10 mouse cellular contexts compared by ENCODE assay signal in the genomic region with DNA sequence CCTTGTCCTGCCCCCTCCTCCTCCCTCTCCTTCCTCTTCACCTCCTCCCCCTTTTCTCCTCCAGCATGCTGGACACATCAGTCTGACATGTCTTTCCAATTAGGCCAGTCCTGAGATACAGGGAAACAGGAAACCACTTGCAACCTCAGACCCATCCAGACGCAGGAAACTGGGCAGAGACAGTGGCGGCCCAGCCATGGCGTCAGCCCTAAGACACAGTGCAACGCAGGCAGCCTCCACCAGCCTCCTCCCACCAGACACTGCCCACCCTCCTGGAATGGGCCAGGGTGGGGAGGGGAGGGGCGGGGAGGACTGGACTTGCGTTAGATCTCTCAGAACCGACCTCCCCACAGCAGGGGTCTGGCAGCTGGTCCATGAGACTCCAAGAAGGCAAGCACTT.
A peak's percentile ranks its signal among the peaks of the same experiment; 100 is the strongest.
DNase-seq lines count a peak whose midpoint lies in the region; ATAC-seq lines count a peak whose summit lies in the region.
"Had no signal": no experiment of that assay in that cellular context is flagged by ENCODE, and none has a peak within 500 bp of the region (broad histone marks: within the 10 kb centered on the region; RNA-seq: fewer than 3 reads in every experiment).

No protein-coding gene starts in this region.

- H3K4me1 ChIP-seq in heart, embryonic 16.5 days (ENCODE audit: control insufficient read depth, insufficient read depth, low read length): 0 out of 2 replicates have a peak, but pooled peaks cover 2% of the 10 kb centered on the region
- H3K4me1 ChIP-seq in liver, embryonic 11.5 days (replicated peaks; ENCODE audit: control insufficient read depth, insufficient read depth, low read length): no peaks in the 10 kb centered on the region
- H3K4me1 ChIP-seq in liver, embryonic 12.5 days: no peaks in the 10 kb centered on the region
- H3K4me1 ChIP-seq in embryonic facial prominence, embryonic 10.5 days: peaks cover 64% of the 10 kb centered on the region
- H3K4me1 ChIP-seq in liver, embryonic 16.5 days (ENCODE audit: control insufficient read depth, low read depth, low read length): no peaks in the 10 kb centered on the region

- no peak overlapping the region for H3K27ac ChIP-seq in heart, embryonic 16.5 days (ENCODE audit: low read length)
- H3K27ac ChIP-seq in liver, embryonic 11.5 days (ENCODE audit: low read depth, low read length): no peak overlapping the region
- no peak overlapping the region for H3K27ac ChIP-seq in liver, embryonic 12.5 days
- H3K27ac ChIP-seq in embryonic facial prominence, embryonic 10.5 days (replicated peaks): peak overlapping the region; percentile 83
- no peak overlapping the region for H3K27ac ChIP-seq in liver, embryonic 16.5 days (ENCODE audit: low read length)
- H3K27ac ChIP-seq: hindbrain, embryonic 15.5 days had no signal

- H3K4me3 ChIP-seq in heart, embryonic 16.5 days (ENCODE audit: low read length): no peak overlapping the region
- H3K4me3 ChIP-seq in liver, embryonic 11.5 days (ENCODE audit: low read depth, low read length): no peak overlapping the region
- no peak overlapping the region for H3K4me3 ChIP-seq in liver, embryonic 12.5 days
- peak overlapping the region; percentile 22; the same call in 1 of the 2 replicates for H3K4me3 ChIP-seq in embryonic facial prominence, embryonic 10.5 days
- H3K4me3 ChIP-seq in liver, embryonic 16.5 days (ENCODE audit: low read depth, low read length): no peak overlapping the region
- H3K4me3 ChIP-seq: hindbrain, embryonic 15.5 days had no signal

- DNase-seq in heart, adult 18-20 months: no peak
- DNase-seq in liver, embryonic 11.5 days (ENCODE audit: low spot score): peak; percentile 35
- peak; percentile 85 for DNase-seq in embryonic facial prominence, embryonic 10.5 days (ENCODE audit: low spot score)
- DNase-seq in urinary bladder, postnatal 25 days (ENCODE audit: low spot score): no peak
- DNase-seq: right cerebral cortex, postnatal 14 days had no signal

- ATAC-seq in heart, embryonic 16.5 days (replicated peaks; ENCODE audit: extremely low read depth, insufficient read depth, low FRiP score): peak; percentile 32; the same call in 1 of the 2 replicates
- peak; percentile 31; the same call in 1 of the 2 replicates for ATAC-seq in liver, embryonic 11.5 days (replicated peaks; ENCODE audit: low FRiP score)
- no peak for ATAC-seq in liver, embryonic 12.5 days
- ATAC-seq in liver, embryonic 16.5 days (ENCODE audit: low read depth): peak; percentile 39; the same call in 1 of the 2 replicates
- ATAC-seq in erythroid progenitor cell, adult 5-6 weeks (replicated peaks; ENCODE audit: low FRiP score, poor library complexity, severe bottlenecking): no peak

- no peaks in the 10 kb centered on the region for H3K9me3 ChIP-seq in heart, embryonic 16.5 days (replicated peaks; ENCODE audit: control insufficient read depth, low read length)
- no peaks in the 10 kb centered on the region for H3K9me3 ChIP-seq in liver, embryonic 11.5 days (ENCODE audit: control insufficient read depth, low read length)
- no peaks in the 10 kb centered on the region for H3K9me3 ChIP-seq in liver, embryonic 12.5 days (replicated peaks)
- H3K9me3 ChIP-seq in embryonic facial prominence, embryonic 10.5 days: no peaks in the 10 kb centered on the region
- H3K9me3 ChIP-seq in liver, embryonic 16.5 days (replicated peaks; ENCODE audit: control insufficient read depth, low read length): no peaks in the 10 kb centered on the region
- H3K9me3 ChIP-seq: hindbrain, embryonic 15.5 days had no signal

- H3K4me2 ChIP-seq in heart, embryonic 16.5 days (ENCODE audit: low read depth, low read length): no peak overlapping the region
- no peak overlapping the region for H3K4me2 ChIP-seq in liver, embryonic 11.5 days
- H3K4me2 ChIP-seq in liver, embryonic 12.5 days: no peak overlapping the region
- H3K4me2 ChIP-seq in liver, embryonic 16.5 days (ENCODE audit: low read depth, low read length): no peak overlapping the region
- H3K4me2 ChIP-seq: hindbrain, embryonic 15.5 days had no signal

- H3K27me3 ChIP-seq in heart, embryonic 16.5 days (ENCODE audit: control insufficient read depth, insufficient read depth, low read length): no peaks in the 10 kb centered on the region; the same call in 1 of the 2 replicates
- H3K27me3 ChIP-seq in liver, embryonic 11.5 days (replicated peaks; ENCODE audit: control insufficient read depth, insufficient read depth, low read length): no peaks in the 10 kb centered on the region
- no peaks in the 10 kb centered on the region for H3K27me3 ChIP-seq in liver, embryonic 12.5 days (replicated peaks)
- H3K27me3 ChIP-seq in embryonic facial prominence, embryonic 10.5 days (replicated peaks; ENCODE audit: low read depth, poor library complexity, severe bottlenecking): no peaks in the 10 kb centered on the region
- no peaks in the 10 kb centered on the region for H3K27me3 ChIP-seq in liver, embryonic 16.5 days (ENCODE audit: control insufficient read depth, insufficient read depth, low read depth, low read length)
- H3K27me3 ChIP-seq: hindbrain, embryonic 15.5 days had no signal

- no peak overlapping the region for H3K9ac ChIP-seq in heart, embryonic 16.5 days (ENCODE audit: low read length)
- H3K9ac ChIP-seq in liver, embryonic 11.5 days (ENCODE audit: low read depth, low read length): no peak overlapping the region
- H3K9ac ChIP-seq in liver, embryonic 12.5 days: no peak overlapping the region
- H3K9ac ChIP-seq in liver, embryonic 16.5 days (ENCODE audit: low read depth, low read length): no peak overlapping the region
- H3K9ac ChIP-seq: hindbrain, embryonic 15.5 days had no signal

- H3K36me3 ChIP-seq in heart, embryonic 16.5 days (ENCODE audit: control insufficient read depth, insufficient read depth): no peaks in the 10 kb centered on the region
- no peaks in the 10 kb centered on the region for H3K36me3 ChIP-seq in liver, embryonic 11.5 days (ENCODE audit: control insufficient read depth, insufficient read depth, low read length)
- no peaks in the 10 kb centered on the region for H3K36me3 ChIP-seq in liver, embryonic 12.5 days
- no peaks in the 10 kb centered on the region for H3K36me3 ChIP-seq in embryonic facial prominence, embryonic 10.5 days (replicated peaks)
- no peaks in the 10 kb centered on the region for H3K36me3 ChIP-seq in liver, embryonic 16.5 days (ENCODE audit: control insufficient read depth, insufficient read depth)
- H3K36me3 ChIP-seq: hindbrain, embryonic 15.5 days had no signal

- 28% methylated on average over 7 of the region's 7 CpGs for WGBS in heart, embryonic 16.5 days
- 21% methylated on average over 7 of the region's 7 CpGs for WGBS in liver, embryonic 11.5 days
- 10% methylated on average over 7 of the region's 7 CpGs for WGBS in liver, embryonic 12.5 days (ENCODE audit: insufficient replicate concordance)
- WGBS in embryonic facial prominence, embryonic 10.5 days: 19% methylated on average over 7 of the region's 7 CpGs
- 23% methylated on average over 7 of the region's 7 CpGs for WGBS in liver, embryonic 16.5 days (ENCODE audit: insufficient replicate concordance)

Comparison
In these comparisons a context has a peak if more than half of its experiments do, and no peak if none do; other contexts are left out.
1. ATAC-seq: peak in heart, embryonic 16.5 days (single experiment), liver, embryonic 11.5 days (single experiment) and liver, embryonic 16.5 days (single experiment); none in liver, embryonic 12.5 days (single experiment) and erythroid progenitor cell, adult 5-6 weeks (single experiment).
2. DNase-seq: peak in liver, embryonic 11.5 days (single experiment) and embryonic facial prominence, embryonic 10.5 days (single experiment); none in heart, adult 18-20 months (0 of 2) and urinary bladder, postnatal 25 days (single experiment).